Mouse (Mus musculus) bone marrow, adult 2 months (tissue): Measurements from ENCODE around the gene Mfsd6.
A peak's percentile ranks its signal among the peaks of the same experiment; 100 is the strongest.

Source experiments
- CTCF ChIP-seq: fragments of 200-500 bp; IDR thresholded peaks from 2 replicates; pipeline ENCODE4 v1.5.1; 2011; ENCODE audit warnings: low read length, control low read depth; ENCODE audit not compliant: control insufficient read depth, insufficient read depth
- POLR2A ChIP-seq: fragments of 200-500 bp; IDR thresholded peaks from 2 replicates; pipeline ENCODE4 v1.6.1; 2011; ENCODE audit warnings: low read depth, mild to moderate bottlenecking, control low read depth, low read length, borderline replicate concordance; ENCODE audit not compliant: control insufficient read depth

DNA sequence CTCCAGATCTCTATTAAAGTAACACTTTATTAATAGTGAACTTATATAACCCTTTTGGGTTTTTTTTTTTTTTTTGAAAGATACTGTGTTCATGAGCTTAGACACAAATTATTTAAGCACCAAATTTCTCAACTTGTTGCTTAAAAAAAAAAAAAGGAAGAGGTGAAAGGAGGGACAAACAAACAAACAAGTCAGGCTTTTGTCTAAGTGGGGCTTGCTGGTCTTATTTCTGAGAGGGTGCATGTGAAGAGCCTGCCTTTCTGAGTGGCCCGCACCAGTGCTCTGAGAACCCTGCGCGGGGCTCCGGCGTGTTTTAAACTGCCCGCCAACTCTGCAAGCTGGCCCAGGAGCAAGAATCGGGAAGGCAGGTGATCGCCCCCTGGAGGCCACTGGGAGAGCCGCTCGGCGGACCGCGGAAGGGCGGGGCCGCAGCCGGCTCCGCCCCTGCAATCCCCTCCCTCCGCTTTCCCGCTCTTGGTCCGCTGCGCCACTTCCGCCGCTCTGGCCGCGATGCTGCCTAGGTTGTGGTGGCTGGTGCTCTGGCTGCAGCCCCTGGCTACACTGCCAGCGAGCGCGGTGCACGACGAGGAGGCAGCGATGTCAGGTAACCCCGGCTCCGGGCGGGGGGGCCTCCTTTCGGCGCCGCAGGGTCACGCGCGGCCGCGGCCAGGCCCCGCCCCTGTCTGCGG is 96.9 kb downstream of the Mfsd6 start, which contains the start of gene Nemp2:
- TF ChIP-seq CTCF (peak; percentile 80), POLR2A (peak; percentile 65; the same call in 1 of the 2 replicates)
